ENCODE assay signal across 7 mouse cellular contexts in the genomic region with DNA sequence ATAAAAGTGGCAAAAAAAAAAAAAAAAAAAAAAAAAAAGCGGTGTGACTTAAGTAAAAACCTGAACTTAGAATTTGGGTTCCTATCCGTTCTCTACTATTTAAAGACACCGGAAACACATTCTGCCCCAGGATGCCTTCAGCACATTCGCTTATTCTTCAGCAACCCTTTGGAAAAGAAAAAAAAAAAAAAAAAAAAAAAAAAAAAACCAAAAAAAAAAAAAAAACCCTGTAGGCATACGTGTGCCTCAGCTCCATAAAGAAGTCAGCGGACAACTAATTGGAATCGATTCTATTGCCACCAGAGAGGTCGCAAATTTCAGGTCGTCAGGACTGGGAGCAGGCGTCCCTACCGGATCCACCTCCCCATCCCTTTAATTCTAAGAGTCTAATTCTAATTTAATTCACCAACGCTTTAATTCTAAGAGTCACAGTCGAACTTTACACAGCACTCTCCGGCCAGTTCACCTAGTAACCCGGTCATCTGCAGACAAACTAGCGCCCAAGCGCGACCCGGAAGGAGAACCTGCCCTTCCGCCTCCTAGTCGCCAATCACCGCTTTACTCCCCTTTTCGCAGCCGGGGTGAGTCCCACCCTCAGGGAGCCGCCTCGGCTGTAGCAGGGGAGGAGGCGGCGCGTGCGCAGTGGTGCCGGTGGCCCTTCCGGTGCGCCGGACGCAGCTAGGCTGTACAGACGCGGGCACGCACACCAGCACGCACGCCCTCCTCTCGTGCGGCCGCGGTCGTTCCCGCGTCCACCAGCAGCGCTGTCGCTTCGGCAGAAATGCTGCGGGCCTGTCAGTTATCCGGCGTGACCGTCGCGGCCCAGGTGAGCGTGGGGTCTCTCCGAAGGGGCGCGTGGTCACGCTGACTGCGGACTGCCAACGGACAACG. TPM values are rescaled to one million over a fixed set of nuclear protein-coding genes. Genes with fewer than 3 reads are reported as not detected.
DNase-seq lines count a peak whose midpoint lies in the region; ATAC-seq lines count a peak whose summit lies in the region.

Immt (plus strand) TSS at position 642 of the 891 bp plus-strand sequence.

- H3K9ac ChIP-seq in intestine, embryonic 15.5 days: peak within 1 kb of the TSS; percentile 81

- DNase-seq in adrenal gland, adult 2 months: peak; percentile 99
- peak; percentile 92 for DNase-seq in embryo, embryonic 11.5 days (ENCODE audit: low read depth, low spot score)
- DNase-seq in gastrocnemius, postnatal 36 days: peak; percentile 90 to 98
- DNase-seq in left cerebral cortex, postnatal 25 days (ENCODE audit: low spot score in 2 of 2): peak; percentile 97 to 99
- DNase-seq in midbrain, embryonic 10.5 days (ENCODE audit: low spot score): peak; percentile 97
- peak; percentile 98 for DNase-seq in right cerebral cortex, postnatal 4 days

- H3K27me3 ChIP-seq in intestine, embryonic 15.5 days (replicated peaks): no peaks in the 10 kb centered on the region
- H3K27me3 ChIP-seq in midbrain, embryonic 10.5 days (ENCODE audit: low read depth, poor library complexity, severe bottlenecking): no peaks in the 10 kb centered on the region

- peak; percentile 100 for ATAC-seq in intestine, embryonic 15.5 days

- under 1% methylated on average over 64 of the region's 64 CpGs for WGBS in intestine, embryonic 15.5 days
- WGBS in midbrain, embryonic 10.5 days: under 1% methylated on average over 64 of the region's 64 CpGs

- intact Hi-C loops in gastrocnemius, postnatal 36 days (cut with DNase I): no loop called here
- intact Hi-C loops in left cerebral cortex, postnatal 25 days (cut with DNase I): loop anchor here (2.0 kb wide), 1 partner anchor 390 kb away; the partner anchor contains the start of gene Rmnd5a

- H3K27ac ChIP-seq in intestine, embryonic 15.5 days: peak within 1 kb of the TSS; percentile 94
- peak within 1 kb of the TSS; percentile 95 for H3K27ac ChIP-seq in midbrain, embryonic 10.5 days (replicated peaks)

- H3K4me2 ChIP-seq in intestine, embryonic 15.5 days (replicated peaks): peak within 1 kb of the TSS; percentile 69

- no peaks in the 10 kb centered on the region for H3K9me3 ChIP-seq in intestine, embryonic 15.5 days
- no peaks in the 10 kb centered on the region for H3K9me3 ChIP-seq in midbrain, embryonic 10.5 days (replicated peaks)

- H3K36me3 ChIP-seq in intestine, embryonic 15.5 days: no peaks in the 10 kb centered on the region
- peaks cover 24% of the 10 kb centered on the region for H3K36me3 ChIP-seq in midbrain, embryonic 10.5 days

- peak within 1 kb of the TSS; percentile 94 for H3K4me3 ChIP-seq in intestine, embryonic 15.5 days (replicated peaks)
- H3K4me3 ChIP-seq in midbrain, embryonic 10.5 days: peak within 1 kb of the TSS; percentile 89

- H3K4me1 ChIP-seq in intestine, embryonic 15.5 days (replicated peaks): no peaks in the 10 kb centered on the region; the same call in 1 of the 2 replicates
- peaks cover 17% of the 10 kb centered on the region for H3K4me1 ChIP-seq in midbrain, embryonic 10.5 days

RNA-seq across cellular contexts. Expression of gene Immt, which starts in this region (rescaled TPM):
- total RNA-seq in adrenal gland, adult 2 months (2021): 100 to 1,000 TPM; 315 to 398 TPM
- 96.6 and 110 TPM in 2 replicates for polyA plus RNA-seq in adrenal gland, adult 2 months (2012; rRNA removed)
- total RNA-seq in gastrocnemius, postnatal 36 days (2021): 100 to 1,000 TPM; 277 to 278 TPM
- polyA plus RNA-seq in intestine, embryonic 15.5 days (2015; fragmentation: Nextera tagmentation; extraction: Ambion mirVana): 241 and 242 TPM in 2 replicates
- 100 to 1,000 TPM; 140 to 141 TPM for total RNA-seq in left cerebral cortex, postnatal 25 days (2021)
- polyA plus RNA-seq in midbrain, embryonic 10.5 days (2016; fragmentation: Nextera tagmentation; extraction: Ambion mirVana): 219 and 226 TPM in 2 replicates

Comparison
In these comparisons a context has a peak if more than half of its experiments do, and no peak if none do; other contexts are left out.
1. Peak in every context shown above with its lines: DNase-seq, ATAC-seq, H3K4me3 ChIP-seq and H3K27ac ChIP-seq.